Mouse (Mus musculus) megakaryocyte-erythroid progenitor cell, adult 5-6 weeks (primary cell): ENCODE measurements at regions not wholly inside any gene's neighbourhood (a gene's known extent, or its start where the extent isn't known, plus 50 kb on each side); places are given as distances from the start of the nearest gene placed in this dataset.
"Not testable (repeated sequence)": the region's sequence is repeated elsewhere in the genome, so short reads cannot be mapped to it uniquely, and the experiment has no call there.

ENCODE experiments used
- ATAC-seq: replicated peaks from 2 replicates; pipeline ENCODE4 v1.8.0; 2016; ENCODE audit warnings: mild to moderate bottlenecking, inconsistent platforms; ENCODE audit not compliant: severe bottlenecking, poor library complexity, low FRiP score, low TSS enrichment

DNA sequence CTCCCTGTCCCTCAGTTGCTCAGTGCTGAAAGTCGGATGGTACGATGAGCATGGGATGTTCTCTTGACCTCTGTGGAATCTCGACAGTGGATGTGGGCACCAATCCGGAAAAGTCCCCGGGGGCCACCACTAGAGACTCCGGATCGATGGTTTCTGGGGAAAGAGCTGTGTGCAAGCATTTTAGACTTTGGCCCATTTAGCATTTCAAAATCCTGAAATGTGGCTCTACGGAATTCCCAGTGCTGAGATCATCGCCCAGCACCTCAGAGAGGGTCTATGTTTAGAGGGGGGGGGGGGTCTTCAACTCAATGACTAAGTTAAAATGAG lies 68.6 kb downstream of the Tomm20 start:
- ATAC-seq: no peak

DNA sequence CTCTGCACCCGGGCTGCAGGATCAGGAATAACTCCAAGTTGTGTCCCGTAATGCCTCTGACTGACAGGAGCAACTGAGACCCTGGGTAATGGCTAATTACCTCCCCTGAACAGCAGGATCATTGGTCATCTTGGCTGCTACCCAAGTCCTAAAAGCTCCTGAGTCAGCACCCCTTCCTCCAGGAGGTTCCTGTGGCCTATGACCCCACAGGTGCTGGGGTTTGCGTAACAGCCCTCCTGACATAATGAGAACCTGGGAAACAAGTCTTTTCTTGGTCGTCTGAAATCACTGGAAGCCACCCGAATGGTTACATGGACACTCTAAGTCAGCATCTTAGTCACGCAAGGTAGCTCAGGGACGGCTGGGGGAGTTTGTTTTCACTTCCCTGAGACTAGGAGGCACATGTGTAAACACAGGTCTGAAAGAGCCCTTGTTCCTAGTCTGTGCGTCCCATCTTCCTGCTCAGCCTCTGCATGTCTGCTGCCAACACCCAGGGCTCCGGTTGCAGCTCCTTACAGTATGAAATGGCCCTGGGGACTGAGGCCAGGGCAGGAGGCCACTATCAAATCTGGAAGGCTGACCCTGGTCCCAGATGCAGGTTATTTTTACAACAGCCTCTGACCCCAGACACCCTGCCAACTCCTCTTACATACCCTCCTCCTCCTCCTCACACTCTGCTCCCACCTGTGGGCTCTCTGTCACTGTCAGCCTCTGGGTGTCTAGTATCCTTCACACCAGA lies 69.2 kb downstream of the Tomm20 start:
- ATAC-seq: no peak

DNA sequence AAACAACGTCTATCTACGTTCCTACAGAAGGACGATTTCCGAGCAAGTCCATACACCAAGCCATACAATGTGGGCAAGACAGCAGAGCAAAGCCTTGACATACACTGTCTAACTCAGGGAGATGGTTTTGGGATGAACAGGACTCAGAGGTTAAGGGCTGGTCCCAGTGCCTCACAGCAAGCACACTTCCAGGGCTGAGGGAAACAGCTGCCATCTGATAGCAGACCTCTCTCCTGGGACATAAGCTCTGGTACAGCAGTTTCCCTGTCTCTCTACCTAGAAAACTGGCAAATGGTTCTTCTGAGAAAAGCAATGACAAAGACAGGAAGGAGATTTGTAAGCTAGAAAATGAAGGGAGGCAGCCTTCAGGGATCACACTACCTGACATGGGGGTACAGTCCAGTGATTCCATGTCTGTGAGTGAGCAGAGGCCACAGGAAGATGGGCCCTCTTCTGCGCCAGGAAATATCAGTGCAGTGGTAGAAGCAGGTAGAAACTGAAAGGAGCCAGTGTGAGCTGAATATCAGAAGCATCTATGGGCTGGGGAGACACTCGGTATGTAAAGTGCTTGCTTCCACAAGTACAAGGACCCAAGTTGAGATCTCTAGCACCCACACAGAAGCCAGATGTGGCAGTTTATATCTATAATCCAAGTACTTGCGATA lies 70.0 kb downstream of the Tomm20 start:
- ATAC-seq: no peak

DNA sequence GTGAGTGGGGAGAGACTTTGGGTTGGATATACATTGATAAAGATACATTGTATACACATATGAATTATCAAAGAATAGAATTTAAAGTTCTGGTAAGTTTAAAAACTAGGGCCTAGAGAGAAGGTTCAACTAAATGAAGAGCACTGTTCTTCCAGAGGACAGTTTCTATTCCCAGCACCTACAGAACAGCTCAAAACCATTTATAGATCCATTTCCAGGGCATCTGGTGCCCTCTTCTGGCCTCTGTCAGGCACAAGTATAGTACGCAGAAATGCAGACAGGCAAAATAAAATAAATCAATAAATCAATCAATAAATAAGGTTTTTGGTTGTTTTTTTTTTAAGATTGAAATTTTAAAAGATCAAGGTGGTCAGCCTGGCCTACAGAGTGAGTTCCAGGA lies 70.8 kb downstream of the Tomm20 start:
- ATAC-seq: no peak

DNA sequence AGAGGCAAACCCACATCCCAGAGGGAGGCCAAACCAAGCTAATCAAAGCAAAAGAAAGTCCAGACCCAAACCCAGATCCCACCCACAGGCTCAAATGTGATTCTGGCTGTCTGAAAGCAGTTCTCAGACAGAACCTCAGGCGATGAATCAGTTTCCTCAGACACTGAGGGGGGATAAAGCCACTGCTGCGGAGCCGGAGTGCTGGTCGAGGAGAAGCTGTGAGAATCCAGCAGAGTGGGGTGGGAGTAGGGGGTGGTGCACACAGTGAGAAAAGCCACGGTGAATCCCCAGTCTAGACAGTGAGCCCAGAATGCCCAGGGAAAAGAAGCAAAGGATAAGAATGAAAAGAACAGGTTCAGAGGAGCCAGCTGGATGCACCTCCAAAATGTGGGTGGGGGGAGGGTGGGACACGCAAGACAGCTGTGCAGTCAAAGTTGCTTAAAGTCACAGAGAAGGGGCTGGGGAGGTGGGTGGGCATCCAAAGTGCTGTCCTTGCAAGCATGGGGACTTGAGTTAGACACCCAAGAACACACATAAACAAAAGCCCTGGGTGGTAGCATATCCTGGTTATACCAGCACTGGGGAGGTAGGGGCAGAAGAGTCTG lies 71.4 kb downstream of the Tomm20 start:
- no peak for ATAC-seq

DNA sequence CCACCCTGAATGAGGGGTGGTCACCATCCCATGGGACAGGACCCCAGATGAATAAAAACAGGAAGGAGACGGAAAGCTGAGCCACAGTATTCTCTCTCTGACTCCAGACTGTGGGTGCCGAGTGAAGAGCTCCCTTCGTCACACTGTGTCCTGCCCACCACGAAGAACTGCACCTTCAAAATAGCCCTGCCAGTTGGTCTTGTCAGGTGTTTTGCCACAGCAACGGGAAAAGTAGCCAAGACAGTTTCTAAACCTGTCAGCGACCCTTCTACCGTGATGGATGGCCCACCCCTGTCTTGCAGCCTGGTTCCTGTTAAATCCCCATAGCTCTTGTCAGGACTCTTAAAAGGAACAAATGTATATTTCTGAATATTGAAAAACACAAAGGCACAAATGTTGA lies 72.3 kb downstream of the Tomm20 start:
- no peak for ATAC-seq

DNA sequence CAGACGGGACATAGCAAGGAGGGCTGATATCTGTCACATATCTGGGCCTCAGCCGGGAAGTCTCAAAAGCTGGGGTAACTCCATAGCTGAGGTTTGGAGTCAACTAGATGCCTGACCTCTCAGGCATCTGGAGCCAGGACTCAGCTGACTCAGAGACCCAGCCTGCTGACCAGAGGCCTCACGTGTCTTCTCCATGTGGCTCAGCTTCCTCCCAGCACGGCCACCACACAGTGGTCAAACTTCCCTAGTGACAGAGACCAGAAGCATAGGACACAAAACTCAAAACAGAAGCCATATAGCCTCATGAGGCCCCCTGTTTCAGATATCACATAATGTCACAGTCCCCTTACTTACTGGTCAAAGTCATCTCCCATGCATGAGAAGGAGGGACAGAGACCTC lies 73.1 kb downstream of the Tomm20 start:
- ATAC-seq: no peak

DNA sequence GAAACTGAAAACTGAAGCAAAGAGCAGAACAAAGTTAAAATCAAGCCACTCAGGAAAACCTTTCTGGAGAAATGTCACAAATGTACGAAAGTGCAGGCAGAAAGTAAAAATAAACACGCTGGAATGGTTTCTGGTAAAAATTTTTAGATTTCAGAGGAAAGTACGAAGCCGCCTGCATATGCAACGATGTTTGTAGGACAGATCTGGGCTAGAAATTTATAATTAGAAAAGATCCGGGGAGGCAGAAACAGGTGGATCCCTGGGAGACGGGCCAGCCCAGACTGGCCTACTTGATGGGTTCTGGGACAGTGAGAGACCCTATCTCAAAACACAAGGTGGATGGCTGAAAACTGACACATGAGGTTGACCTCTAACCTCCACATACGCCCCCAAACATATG lies 73.5 kb downstream of the Tomm20 start:
- no peak for ATAC-seq

DNA sequence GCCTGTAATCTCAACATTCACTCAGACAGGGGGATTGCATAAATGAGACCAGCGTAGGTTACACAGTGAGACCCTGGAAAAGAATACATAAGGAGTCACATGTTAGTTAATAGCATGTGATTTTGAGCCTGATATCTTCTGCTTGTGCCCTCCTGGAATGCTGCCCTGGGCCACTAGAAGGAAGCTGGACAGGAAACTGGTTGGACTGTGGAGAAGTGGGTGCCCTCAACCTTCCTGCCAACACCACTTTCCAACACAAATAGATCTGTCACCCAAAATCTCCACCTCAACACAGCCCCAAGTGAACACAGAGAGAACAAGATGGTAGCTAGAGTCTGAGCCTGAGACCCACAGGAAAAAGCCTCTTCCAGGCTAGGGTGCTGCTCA lies 76.2 kb downstream of the Tomm20 start:
- no peak for ATAC-seq

DNA sequence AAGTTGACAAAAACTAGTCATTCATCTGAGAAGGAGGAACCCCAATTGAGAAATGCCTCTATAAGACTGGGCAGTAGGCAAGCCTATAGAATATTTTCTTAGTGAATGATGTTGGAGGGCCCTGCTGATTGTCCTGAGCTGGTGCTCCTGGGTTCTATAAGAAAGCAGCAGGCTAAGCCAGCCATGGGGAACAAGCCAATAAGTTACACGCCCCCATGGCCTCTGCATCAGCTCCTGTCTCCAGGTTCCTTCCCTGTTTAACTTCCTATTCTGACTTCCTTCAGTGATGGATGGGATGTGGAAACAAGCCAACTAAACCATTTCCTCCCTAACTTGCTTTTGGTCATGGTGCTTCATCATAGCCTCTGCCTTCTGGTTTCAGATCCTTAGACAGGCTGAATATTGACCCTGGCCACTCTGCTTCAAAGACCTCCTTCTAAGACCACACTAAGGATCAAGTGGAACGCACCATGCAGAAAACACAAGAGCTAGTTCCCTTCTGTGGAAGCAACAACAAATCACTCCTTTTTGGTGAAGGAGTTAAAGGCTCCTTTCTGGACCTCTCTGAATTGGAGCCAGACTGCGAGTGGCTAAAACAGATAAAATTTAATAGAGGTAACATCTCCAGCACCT lies 76.7 kb downstream of the Tomm20 start:
- no peak for ATAC-seq

DNA sequence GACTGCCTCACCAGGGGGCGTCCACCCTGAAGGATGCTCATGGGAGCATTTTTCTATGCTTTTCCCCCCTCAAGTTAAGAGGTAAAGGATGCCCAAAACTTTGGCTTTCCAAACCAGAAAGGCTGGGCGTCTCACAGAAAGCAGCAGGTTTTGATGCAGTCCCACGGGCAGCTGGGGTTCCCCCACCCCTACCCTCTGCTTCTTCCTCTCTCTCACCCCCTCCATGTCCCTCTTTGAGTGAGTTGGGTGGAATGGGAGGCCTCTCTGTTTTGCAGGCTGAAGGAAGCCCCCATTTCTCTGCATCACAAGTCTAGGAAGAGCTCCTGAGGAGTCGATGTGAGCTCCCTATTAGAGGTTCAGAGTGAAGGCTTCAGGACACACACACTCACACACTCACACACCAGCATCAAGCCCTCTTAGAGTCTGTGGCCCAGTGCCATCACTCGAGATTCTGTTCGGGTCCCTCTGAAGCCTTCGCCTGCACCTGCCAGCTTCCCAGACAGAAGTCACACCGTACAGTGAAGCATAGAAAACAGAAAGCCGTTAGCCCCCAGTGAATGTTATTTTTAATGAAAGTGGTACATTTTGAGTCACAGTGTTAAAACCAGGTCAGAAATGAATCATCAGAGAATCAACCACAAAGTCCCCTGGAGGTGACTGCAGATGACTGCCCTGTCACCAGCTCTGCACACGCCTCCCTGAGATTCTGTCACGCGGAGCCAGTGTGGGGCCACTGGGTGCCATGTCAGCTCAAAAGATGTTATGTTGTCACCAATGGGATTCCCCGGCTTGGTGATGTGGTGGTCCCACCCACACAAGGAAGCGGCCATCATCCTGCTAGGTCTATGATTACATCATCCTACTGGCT lies 78.3 kb downstream of the Tomm20 start:
- ATAC-seq: no peak

DNA sequence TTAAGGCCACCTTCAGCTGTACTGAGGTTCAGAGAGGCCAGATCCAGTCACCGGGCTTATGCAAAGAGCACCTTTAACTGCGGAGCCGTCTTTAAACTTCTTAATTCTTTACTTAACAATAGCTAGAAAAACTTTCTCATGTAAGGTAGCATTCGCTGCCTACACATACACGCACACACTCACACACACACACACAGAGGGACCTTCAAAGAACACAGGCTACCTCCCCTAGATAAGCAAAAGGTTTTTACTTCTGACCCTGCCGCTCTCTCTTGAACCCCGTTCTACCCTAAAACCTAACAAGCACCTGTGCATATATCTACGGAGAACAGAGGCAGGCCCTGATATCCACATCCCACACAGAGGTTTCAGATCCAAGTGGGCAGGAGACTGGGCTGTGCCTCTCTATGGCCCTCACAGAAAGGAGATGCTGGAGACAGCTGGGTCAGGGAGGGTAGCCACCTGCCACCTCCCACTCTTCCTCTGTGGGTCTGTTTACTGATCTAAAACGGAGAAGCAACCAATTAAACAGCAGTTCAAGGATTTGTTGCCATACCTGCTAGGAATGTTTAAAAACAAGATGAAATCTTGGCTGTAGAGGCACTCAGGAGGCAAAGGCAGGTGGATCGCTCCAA lies 81.2 kb downstream of the Tomm20 start:
- ATAC-seq: no peak

DNA sequence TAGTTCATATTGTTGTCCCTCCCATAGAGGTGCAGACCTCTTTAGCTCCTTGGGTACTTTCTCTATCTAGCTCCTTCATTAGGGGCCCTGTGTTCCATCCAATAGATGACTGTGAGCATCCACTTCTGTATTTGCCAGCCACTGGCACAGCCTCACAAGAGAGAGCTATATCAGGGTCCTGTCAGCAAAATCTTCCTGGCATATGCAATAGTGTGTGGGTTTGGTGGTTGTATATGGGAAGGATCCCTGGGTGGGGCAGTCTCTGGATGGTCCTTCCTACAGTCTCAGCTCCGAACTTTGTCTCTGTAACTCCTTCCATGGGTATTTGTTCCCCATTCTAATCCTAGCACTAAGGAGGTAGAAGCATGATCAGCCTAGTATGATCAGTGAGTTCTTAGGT lies 82.0 kb downstream of the Tomm20 start:
- ATAC-seq: not testable (repeated sequence)

DNA sequence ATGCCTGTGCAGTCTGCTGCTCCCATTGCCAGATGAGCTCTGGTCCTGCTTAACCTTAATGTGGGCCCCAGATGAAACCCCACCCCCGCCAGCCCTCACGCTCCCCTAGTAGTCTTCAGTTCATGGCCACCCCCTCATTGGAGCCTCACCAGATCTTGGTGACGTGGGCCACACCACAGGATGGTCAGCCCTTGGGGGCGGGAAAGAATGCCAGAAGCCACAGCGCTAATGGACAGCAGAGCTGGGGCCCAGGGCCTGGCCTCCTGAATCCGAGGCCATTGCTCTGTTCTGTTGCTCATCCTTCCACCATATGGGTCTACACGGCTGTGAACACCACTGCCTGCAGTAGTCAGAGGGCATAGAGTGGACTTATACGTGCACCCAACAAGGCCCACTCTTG lies 83.9 kb downstream of the Tomm20 start:
- no peak for ATAC-seq

DNA sequence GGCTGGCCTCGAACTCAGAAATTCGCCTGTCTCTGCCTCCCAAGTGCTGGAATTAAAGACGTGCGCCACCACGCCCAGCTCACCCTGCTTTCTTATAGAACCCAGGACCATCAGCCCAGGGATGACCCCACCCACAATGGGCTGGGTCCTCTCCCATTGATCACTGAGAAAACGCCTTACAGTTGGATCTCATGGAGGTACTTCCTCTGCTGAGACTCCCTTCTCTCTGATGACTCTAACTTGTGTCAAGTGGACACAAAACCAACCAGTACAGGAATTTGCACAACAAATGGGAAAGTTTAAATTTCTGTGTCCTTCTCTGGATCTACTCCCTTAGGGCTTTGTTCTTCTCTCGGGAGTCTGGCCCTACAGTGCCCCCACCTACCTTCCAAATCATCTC lies 85.0 kb downstream of the Tomm20 start:
- no peak for ATAC-seq

DNA sequence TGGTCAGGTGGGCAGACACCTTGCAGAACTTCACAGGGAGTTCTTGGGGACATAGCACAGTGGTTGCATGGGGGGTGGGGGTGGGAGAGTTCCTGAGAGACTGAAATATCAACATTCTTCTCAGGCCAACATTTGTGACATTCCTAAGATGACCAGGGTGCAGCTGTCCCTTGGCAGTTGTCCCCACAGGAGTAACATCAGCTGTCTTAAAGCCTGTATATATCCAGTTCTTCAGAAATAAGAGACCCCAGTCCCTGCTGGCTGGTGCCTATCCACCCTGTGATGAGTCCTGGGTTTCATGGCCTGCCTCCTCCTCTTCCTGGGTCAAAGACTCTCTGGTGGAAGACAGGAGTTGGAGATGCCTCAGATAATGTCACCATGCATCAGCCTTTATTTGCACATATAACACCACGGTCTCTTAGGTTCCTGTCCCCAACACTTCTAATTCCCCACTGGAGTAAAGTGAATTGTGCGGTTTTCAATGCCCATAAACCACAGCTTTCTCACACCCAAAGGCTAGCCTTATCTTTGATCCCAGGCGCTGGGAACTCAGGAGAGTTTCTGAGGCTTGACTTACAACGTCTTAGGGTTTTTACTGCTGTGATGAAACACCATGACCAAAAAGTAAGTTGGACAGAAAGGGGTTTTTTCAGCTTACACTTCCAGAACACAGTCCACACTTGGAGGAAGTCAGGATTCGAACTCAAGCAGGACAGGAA lies 85.8 kb downstream of the Tomm20 start:
- ATAC-seq: peak; percentile 70

DNA sequence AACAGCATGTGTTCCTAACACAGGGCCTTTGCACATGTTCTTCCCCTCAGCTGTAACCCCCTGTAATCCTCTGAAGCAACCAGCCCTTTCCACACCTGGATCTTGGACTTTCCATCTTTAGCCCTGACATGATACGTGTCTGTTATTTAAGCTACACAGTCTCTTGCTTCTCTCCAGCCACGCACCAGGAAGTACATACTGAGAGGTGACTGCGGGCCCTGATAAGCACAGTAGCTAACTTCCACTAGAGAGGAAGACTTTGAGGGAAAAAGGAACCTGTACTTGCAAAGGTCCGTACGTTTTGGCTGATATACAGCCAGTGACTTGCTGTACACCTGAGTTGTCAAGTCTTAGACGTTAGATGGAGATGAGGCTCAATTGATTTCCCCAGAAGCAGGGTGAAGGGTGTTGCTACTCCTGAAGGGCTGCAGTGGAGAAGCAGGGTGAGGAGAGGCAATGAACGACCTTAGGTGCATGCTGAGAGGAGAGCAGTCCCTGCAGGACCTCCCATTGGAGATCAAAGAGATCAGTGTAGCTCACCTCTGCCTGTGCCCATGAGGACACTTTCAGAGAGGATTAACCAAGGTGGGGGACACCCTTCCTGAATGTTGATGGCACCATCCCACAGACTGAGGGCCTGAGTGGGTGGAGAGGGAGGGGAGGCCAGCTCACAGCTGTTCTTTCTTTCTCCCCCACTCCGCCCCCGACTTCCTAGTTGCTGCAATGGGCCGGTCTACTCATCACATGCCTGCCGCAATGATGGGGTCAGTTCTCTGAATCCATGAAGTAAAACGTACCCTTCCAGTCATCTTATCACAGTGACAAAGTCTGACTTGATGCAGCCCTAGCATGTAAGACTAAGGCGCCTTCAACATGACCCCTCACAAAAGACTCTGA lies 88.1 kb downstream of the Tomm20 start:
- no peak for ATAC-seq

DNA sequence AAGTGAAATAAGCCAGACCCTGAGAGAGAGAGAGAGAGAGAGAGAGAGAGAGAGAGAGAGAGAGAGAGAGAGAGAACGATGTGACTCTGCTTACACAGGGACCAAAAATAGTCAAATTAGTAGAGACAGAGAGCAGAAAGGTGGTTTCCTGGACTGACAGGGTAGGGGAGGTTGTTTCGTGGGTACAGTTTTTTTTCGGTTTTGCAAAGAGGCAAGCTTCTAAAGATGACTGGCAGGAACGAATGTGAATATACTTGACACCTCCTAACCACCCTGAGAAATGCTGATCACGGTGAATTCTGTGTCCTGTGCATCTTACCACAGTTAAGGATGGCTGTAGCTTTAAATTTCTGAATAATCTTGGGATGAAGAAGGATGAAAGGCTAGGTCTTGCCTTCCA lies 89.7 kb downstream of the Tomm20 start:
- 0 out of 2 replicates have a peak, but pooled peaks have one; percentile 4 for ATAC-seq
